Mouse (Mus musculus) fat pad, adult 2 months (tissue): ENCODE results near the gene Il5.
A peak's percentile ranks its signal among the peaks of the same experiment; 100 is the strongest.

Experiments used
- DNase-seq: peaks from one replicate; pipeline ENCODE4 v3.0.0-alpha.2; 2011; ENCODE audit warnings: low read depth, low spot score; ENCODE audit errors: extremely low read depth

Il5 gene

GRCm38 (mm10) chr11:53720715-53721114, at the start of gene Il5:
Il5 (plus strand) TSS chr11:53720794.
- no peak for DNase-seq

DNA sequence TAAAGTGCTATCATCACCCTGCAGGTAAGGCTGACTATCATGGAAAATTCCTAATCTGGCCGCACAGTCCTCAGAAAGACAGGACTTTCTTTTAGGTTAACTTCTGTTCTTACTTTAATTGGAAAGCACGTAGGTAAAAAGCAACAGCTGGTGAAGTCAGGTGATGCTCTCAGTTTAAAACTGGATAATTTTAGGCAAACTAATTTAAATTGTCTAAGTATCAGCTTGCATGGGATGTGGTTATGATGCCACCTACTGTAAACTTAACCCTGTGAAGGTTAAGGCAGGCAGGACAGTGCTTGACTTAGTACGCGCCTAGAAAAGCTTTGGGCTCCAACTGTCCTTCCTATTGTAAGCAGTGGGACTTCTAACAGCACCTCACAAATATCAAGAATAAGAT, 49.2 kb upstream of the Il5 start:
- no peak for DNase-seq

DNA sequence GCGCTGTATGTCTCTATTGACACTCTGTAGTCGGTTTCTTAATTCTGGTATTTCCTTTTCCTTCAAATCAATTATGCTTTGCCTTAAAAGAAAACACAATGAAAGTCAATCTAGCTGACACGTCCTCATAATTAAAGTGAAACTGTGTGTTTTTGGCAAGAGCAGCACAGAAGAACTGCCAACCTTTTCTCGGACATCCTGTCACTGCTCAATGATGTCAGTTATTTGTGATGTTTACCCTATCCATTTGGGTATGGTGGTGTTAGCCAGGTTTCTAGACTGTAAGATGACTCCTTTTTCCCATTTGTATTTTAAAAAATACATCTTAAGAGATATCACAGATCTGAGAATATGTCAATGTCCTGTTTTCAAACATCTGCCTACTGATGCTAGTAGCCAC, 40.5 kb upstream of the Il5 start:
- DNase-seq = no peak

GRCm38 (mm10) chr11:53681686-53682085, 38.9 kb upstream of the Il5 start:
- DNase-seq = no peak

- DNase-seq = no peak
Measured at GRCm38 (mm10) chr11:53682170-53682569, 38.4 kb upstream of the Il5 start.

GRCm38 (mm10) chr11:53682994-53683530, 37.5 kb upstream of the Il5 start:
- DNase-seq = no peak

GRCm38 (mm10) chr11:53691979-53692378, 28.6 kb upstream of the Il5 start:
- DNase-seq = no peak

GRCm38 (mm10) chr11:53698521-53698920, 22.1 kb upstream of the Il5 start:
- DNase-seq = no peak

DNA sequence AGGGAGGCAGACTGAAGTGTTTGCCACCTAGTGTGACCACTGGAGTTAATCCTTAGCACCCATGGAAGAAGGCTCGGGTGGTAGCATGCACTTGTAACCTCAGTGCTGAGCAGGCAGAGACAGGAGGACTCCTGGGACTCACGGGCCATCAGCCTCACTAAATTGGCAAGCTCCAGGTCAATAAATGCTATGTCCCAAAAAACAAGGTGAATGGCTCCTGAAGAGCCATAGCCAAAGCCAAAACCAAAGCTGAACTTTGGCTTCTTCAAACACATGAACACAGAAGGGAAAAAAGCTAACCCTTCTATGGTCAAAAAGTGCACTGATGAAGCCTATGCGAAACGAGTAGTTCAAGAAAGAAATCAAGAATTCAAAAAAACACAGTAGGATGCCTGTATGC, 21.2 kb upstream of the Il5 start:
- DNase-seq = no peak

DNA sequence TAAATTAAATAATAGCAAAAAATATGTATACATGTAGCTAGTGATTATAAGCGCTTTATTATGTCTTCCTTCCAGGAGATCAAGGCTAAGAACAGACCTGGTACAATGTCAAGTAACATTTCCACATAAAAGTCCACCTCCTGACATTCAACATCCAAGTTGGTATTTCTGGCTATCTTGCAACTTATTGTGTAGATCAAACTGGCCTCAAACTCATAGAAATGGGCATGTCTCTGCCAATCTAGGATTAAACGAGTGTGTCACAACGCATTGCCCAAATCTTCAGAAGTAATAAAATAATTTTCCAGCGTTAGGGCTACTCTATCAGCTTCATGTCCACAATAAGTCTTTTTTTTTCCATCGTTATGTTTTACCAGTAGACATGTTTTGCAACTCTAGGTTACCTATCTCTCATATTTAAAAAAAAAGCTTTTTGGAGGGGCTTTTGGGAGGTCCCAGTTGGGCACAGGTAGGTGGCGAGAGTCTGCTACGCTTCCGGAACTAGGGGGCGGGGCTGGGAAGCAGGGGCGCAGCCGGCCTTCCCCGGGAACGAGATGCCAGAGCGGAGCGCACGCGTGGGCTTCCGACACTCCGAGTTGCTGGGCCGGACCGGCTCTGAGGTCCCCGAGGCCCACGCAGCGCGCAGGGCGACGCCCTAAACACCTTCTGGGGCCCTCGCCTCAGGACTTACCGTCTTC, 14.2 kb upstream of the Il5 start:
- DNase-seq = peak; percentile 65

DNA sequence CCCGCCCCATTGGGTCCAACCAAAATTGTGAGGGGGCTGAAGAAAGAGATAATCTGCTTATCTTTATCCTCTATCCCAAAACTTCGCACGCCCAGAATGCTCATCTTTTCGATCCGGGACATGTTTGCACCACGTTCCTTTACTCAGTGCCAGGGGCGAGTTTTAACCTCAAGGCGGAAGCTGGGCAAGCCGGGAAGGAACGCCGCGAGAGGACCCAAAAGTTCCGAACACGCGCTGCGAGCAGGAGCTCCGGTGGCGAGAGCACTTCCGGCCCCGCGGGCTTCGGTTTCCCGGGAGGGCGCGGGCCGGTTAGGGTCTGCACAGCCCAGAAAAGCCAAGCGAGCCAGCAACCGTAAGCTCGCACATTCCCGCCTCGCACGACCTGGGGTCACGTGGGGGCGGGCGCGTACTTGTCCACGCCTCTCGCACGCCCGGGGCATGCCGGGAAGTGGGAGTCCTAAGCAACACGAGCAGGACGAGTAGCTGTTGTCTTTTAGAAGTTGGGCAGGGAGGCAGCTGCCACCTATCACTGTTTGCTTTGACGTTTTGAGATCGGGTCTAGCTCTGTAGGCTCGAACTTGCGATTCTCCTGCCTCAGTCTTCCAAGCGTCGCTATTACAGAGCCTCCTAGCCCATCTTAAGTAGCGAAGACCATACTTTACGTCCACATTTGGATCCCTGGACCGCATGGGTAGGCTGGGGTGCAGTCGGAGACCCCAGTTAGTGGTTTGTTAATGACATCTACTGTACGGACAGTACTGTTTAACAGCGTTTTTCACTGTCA, 13.5 kb upstream of the Il5 start, which contains the start of gene Rad50:
Rad50 (minus strand) TSS at position 386 of the 784 bp plus-strand sequence.
- peak; percentile 39 for DNase-seq

- no peak for DNase-seq
Measured at GRCm38 (mm10) chr11:53707718-53708009, 12.9 kb upstream of the Il5 start.

DNA sequence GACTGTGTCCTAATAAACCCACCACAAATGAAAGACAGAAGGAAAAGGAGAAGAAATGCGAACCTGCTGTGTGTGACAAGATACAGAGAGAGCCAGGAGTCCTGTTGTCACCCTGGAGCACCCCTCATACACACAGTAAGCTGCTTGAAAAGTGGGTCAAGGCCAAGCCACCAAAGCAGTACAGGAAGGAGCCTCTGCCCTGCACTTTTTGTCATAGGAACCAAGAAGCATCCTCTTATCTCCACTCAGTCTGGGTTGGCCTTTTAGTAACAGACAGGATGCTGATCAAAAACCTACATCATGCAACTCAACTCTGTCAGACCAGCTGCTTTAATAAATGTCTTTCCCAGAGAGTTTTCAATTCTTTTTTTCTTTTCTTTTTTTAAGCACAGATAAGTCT, 893 bp upstream of the Il5 start:
- no peak for DNase-seq

DNA sequence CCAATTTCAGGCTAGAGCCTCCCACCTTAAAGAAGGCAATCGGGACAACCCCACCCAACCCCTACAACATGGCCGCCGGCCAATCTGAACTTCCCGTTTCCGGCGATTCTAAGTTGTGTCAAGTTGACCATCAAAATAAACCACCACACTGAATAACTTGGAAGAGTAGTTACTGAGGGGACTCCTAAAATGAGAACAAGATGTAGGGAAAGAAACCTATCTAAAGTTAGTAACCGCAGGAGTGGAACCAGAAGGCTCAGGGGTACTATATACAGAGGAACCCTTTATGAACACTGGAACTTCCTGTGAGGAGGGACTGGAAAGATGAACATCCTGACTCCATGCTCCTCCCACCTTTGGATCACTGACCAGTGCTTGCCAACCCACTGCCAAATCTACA, 10.9 kb downstream of the Il5 start:
- no peak for DNase-seq

GRCm38 (mm10) chr11:53732244-53732643, 11.7 kb downstream of the Il5 start:
- DNase-seq = no peak

DNA sequence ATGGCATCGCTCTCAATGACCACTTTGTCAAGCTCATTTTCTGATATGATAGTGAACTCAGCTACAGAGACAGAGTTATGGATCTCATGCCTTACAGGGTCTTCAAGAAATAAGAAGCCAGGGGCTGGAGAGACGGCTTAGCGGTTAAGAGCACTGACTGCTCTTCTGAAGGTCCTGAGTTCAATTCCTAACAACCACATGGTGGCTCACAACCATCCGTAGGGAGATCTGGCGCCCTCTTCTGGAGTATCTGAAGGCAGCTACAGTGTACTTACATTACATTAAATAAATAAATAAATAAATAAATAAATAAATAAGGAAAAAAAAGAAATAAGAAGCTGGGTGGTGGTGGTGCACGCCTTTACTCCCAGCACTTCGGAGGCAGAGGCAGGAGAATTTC, 13.2 kb downstream of the Il5 start:
- no peak for DNase-seq

GRCm38 (mm10) chr11:53734431-53734830, 13.8 kb downstream of the Il5 start:
- DNase-seq = no peak

- DNase-seq = no peak
Measured at GRCm38 (mm10) chr11:53734970-53735681, 14.5 kb downstream of the Il5 start.

- no peak for DNase-seq
Measured at GRCm38 (mm10) chr11:53735682-53736245, 15.2 kb downstream of the Il5 start.

- no peak for DNase-seq
Measured at GRCm38 (mm10) chr11:53736771-53737572, 16.4 kb downstream of the Il5 start.

DNA sequence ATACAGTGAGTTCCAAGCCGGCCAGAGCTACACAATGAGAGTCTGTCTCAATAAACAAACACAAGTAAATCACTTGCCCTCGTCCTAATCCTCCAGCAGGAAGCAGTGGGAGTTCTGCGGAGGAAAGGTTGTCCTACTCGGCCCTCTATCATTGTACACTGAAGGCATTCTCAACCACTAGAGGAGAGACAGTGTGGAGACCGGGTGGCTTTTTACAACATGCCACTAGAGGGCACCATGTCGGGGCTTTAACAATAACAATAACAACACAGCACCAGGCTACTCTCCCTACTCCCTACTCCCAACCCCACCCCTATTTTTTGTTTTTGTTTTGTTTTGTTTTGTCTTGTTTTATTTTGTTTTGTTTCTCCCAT, 17.0 kb downstream of the Il5 start:
- DNase-seq = no peak
